Mouse (Mus musculus): ENCODE measurements around the gene 1700067K01Rik. TPM values are rescaled to one million over a fixed set of nuclear protein-coding genes. Genes with fewer than 3 reads are reported as not detected.
A peak's percentile ranks its signal among the peaks of the same experiment; 100 is the strongest.

Gene 1700067K01Rik
- polyA plus RNA-seq, 1 experiment = 0.12 TPM

GRCm38 (mm10) chr8:83973161-83974031, 27.9 kb upstream of the 1700067K01Rik start:
- H3K36me3 ChIP-seq (ENCODE audit: control insufficient read depth, insufficient read depth) = peaks cover 17% of the 10 kb centered on the region
- TF ChIP-seq MYOD1 (IDR thresholded peaks at IDR 0.05; ENCODE audit: control insufficient read depth, insufficient read length, low read depth) (peak; percentile 59), MYOG (IDR thresholded peaks at IDR 0.05; ENCODE audit: control insufficient read depth, extremely low read depth, insufficient read length) (no peak)
- peaks cover 7% of the 10 kb centered on the region for H3K79me3 ChIP-seq (ENCODE audit: low read depth)
- H3K4me3 ChIP-seq (ENCODE audit: insufficient read depth, poor library complexity, severe bottlenecking) = peak overlapping the region; percentile 66
- H3K27me3 ChIP-seq (ENCODE audit: control insufficient read depth, insufficient read depth, insufficient read length) = no peaks in the 10 kb centered on the region
- H3ac ChIP-seq (ENCODE audit: control insufficient read depth, insufficient read length, low read depth) = peak overlapping the region; percentile 70
- H3K79me2 ChIP-seq (ENCODE audit: control insufficient read depth, insufficient read depth) = peaks cover 49% of the 10 kb centered on the region

- H3K79me3 ChIP-seq (ENCODE audit: low read depth) = peaks cover 7% of the 10 kb centered on the region
- H3K79me2 ChIP-seq (ENCODE audit: control insufficient read depth, insufficient read depth) = peaks cover 49% of the 10 kb centered on the region
- H3ac ChIP-seq (ENCODE audit: control insufficient read depth, insufficient read length, low read depth) = no peak overlapping the region
- no peak for TF ChIP-seq MYOG (IDR thresholded peaks at IDR 0.05; ENCODE audit: control insufficient read depth, extremely low read depth, insufficient read length)
- no peak for TF ChIP-seq CTCF (IDR thresholded peaks at IDR 0.05; ENCODE audit: control insufficient read depth, insufficient read depth, insufficient read length)
- no peak for TF ChIP-seq MYOD1 (IDR thresholded peaks at IDR 0.05; ENCODE audit: control insufficient read depth, insufficient read length, low read depth)
- TF ChIP-seq FOSL1 (IDR thresholded peaks at IDR 0.05; ENCODE audit: insufficient read depth, low read length, poor library complexity, severe bottlenecking) = no peak
- no peak for TF ChIP-seq CEBPB (IDR thresholded peaks at IDR 0.05; ENCODE audit: low read depth)
- TF ChIP-seq MAX (IDR thresholded peaks at IDR 0.05) = no peak
- no peak for TF ChIP-seq USF1 (IDR thresholded peaks at IDR 0.05; ENCODE audit: low read depth)
- H3K36me3 ChIP-seq (ENCODE audit: control insufficient read depth, insufficient read depth) = peaks cover 5% of the 10 kb centered on the region
- H3K27me3 ChIP-seq (ENCODE audit: control insufficient read depth, insufficient read depth, insufficient read length) = no peaks in the 10 kb centered on the region
- H3K4me3 ChIP-seq (ENCODE audit: insufficient read depth, poor library complexity, severe bottlenecking) = no peak overlapping the region
Measured at GRCm38 (mm10) chr8:83974521-83974920, 26.8 kb upstream of the 1700067K01Rik start.

GRCm38 (mm10) chr8:83976101-83976630, 25.1 kb upstream of the 1700067K01Rik start:
- Histone ChIP-seq H3K4me3 (ENCODE audit: insufficient read depth, poor library complexity, severe bottlenecking) (no peak overlapping the region), H3K79me3 (ENCODE audit: low read depth) (peaks cover 7% of the 10 kb centered on the region), H3K27me3 (ENCODE audit: control insufficient read depth, insufficient read depth, insufficient read length) (no peaks in the 10 kb centered on the region), H3K79me2 (ENCODE audit: control insufficient read depth, insufficient read depth) (peaks cover 49% of the 10 kb centered on the region), H3K36me3 (ENCODE audit: control insufficient read depth, insufficient read depth) (peaks cover 11% of the 10 kb centered on the region), H3ac (ENCODE audit: control insufficient read depth, insufficient read length, low read depth) (no peak overlapping the region)
- no peak for TF ChIP-seq CEBPB (IDR thresholded peaks at IDR 0.05; ENCODE audit: low read depth)
- no peak for TF ChIP-seq MAX (IDR thresholded peaks at IDR 0.05)
- no peak for TF ChIP-seq FOSL1 (IDR thresholded peaks at IDR 0.05; ENCODE audit: insufficient read depth, low read length, poor library complexity, severe bottlenecking)
- TF ChIP-seq CTCF (IDR thresholded peaks at IDR 0.05; ENCODE audit: control insufficient read depth, insufficient read depth, insufficient read length) = no peak

GRCm38 (mm10) chr8:83976779-83977350, 24.4 kb upstream of the 1700067K01Rik start:
- no peaks in the 10 kb centered on the region for H3K27me3 ChIP-seq (ENCODE audit: control insufficient read depth, insufficient read depth, insufficient read length)
- H3ac ChIP-seq (ENCODE audit: control insufficient read depth, insufficient read length, low read depth) = no peak overlapping the region
- no peak overlapping the region for H3K4me3 ChIP-seq (ENCODE audit: insufficient read depth, poor library complexity, severe bottlenecking)
- peaks cover 18% of the 10 kb centered on the region for H3K36me3 ChIP-seq (ENCODE audit: control insufficient read depth, insufficient read depth)
- peaks cover 7% of the 10 kb centered on the region for H3K79me3 ChIP-seq (ENCODE audit: low read depth)
- no peak for TF ChIP-seq MYOG (IDR thresholded peaks at IDR 0.05; ENCODE audit: control insufficient read depth, extremely low read depth, insufficient read length)
- no peak for TF ChIP-seq USF1 (IDR thresholded peaks at IDR 0.05; ENCODE audit: low read depth)
- TF ChIP-seq CEBPB (IDR thresholded peaks at IDR 0.05; ENCODE audit: low read depth) = no peak
- no peak for TF ChIP-seq FOSL1 (IDR thresholded peaks at IDR 0.05; ENCODE audit: insufficient read depth, low read length, poor library complexity, severe bottlenecking)
- no peak for TF ChIP-seq MAX (IDR thresholded peaks at IDR 0.05)
- no peak for TF ChIP-seq MYOD1 (IDR thresholded peaks at IDR 0.05; ENCODE audit: control insufficient read depth, insufficient read length, low read depth)
- TF ChIP-seq CTCF (IDR thresholded peaks at IDR 0.05; ENCODE audit: control insufficient read depth, insufficient read depth, insufficient read length) = no peak
- peaks cover 49% of the 10 kb centered on the region for H3K79me2 ChIP-seq (ENCODE audit: control insufficient read depth, insufficient read depth)

GRCm38 (mm10) chr8:83977646-83978045, 23.7 kb upstream of the 1700067K01Rik start:
- no peak overlapping the region for H3ac ChIP-seq (ENCODE audit: control insufficient read depth, insufficient read length, low read depth)
- H3K79me3 ChIP-seq (ENCODE audit: low read depth) = peaks cover 7% of the 10 kb centered on the region
- H3K36me3 ChIP-seq (ENCODE audit: control insufficient read depth, insufficient read depth) = peaks cover 25% of the 10 kb centered on the region
- no peaks in the 10 kb centered on the region for H3K27me3 ChIP-seq (ENCODE audit: control insufficient read depth, insufficient read depth, insufficient read length)
- H3K4me3 ChIP-seq (ENCODE audit: insufficient read depth, poor library complexity, severe bottlenecking) = no peak overlapping the region
- H3K79me2 ChIP-seq (ENCODE audit: control insufficient read depth, insufficient read depth) = peaks cover 49% of the 10 kb centered on the region
- TF ChIP-seq USF1 (IDR thresholded peaks at IDR 0.05; ENCODE audit: low read depth) (no peak), MYOD1 (IDR thresholded peaks at IDR 0.05; ENCODE audit: control insufficient read depth, insufficient read length, low read depth) (no peak), MAX (IDR thresholded peaks at IDR 0.05) (no peak), MYOG (IDR thresholded peaks at IDR 0.05; ENCODE audit: control insufficient read depth, extremely low read depth, insufficient read length) (no peak), CEBPB (IDR thresholded peaks at IDR 0.05; ENCODE audit: low read depth) (no peak), CTCF (IDR thresholded peaks at IDR 0.05; ENCODE audit: control insufficient read depth, insufficient read depth, insufficient read length) (no peak), FOSL1 (IDR thresholded peaks at IDR 0.05; ENCODE audit: insufficient read depth, low read length, poor library complexity, severe bottlenecking) (no peak)
